Mouse (Mus musculus) embryonic stem cell, embryonic (primary cell): ENCODE measurements around the gene Inha.

Experiments
- CTCF ChIA-PET, 4 experiments: fragments of 300-600 bp in 2 of 4; fragments of 350-600 bp in 2 of 4; sonication (Branson Sonifier 250); formaldehyde crosslinking; loops; one replicate each; lab custom pipeline; 2022; ENCODE audit warnings: inconsistent platforms in 2 of 4; lab: Charles Lee
- POLR2A ChIA-PET, 4 experiments: fragments of 300-600 bp in 2 of 4; fragments of 350-600 bp in 2 of 4; sonication (Branson Sonifier 250); formaldehyde crosslinking; loops; one replicate each; lab custom pipeline; 2022; ENCODE audit warnings: antibody characterized with exemption in 4 of 4, inconsistent platforms in 1 of 4; lab: Charles Lee

The Inha gene

DNA sequence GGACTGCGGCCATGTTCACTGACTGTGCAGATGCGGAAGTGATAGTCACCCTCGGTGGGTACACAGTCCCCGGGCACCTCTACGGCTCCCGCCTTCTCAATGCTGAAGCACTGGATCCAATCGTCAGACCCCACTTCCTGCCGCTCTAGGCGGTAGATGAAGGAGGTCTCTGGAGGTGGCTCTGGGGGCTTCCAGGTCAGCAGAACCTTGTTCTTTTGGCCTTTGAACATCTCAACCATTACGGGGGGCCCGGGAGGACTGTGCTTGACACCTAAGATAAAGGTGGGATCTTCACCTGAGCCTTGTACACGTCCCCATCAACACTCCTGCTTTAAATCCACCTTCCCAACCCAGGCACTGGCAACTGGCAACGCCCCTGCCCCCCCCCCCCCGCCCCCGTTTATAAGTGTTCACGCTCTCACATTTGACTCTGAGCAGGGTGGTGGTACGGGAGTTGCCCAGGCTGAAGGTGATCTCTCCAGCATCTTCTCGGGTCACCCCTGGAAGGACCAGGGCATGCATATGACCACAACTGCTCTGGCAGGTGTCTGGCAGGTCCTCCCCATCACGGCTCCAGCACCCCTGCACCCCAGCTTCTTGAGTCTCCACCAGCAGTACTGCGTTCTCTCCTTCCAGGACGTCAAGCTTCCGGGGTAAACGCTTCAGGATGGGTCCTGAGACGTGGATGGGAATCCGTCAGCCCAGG is 3.8 kb upstream of the Inha start:
- CTCF ChIA-PET, result interaction anchor here in 3 of 4 experiments (0.5 to 3.8 kb wide), 5 partner anchors 8 to 636 kb away, joined by 3 to 11 read pairs (median 5); no protein-coding TSS in a partner anchor
- POLR2A ChIA-PET, result interaction anchor here (0.7 to 4.6 kb wide), 15 partner anchors 8 to 186 kb away, joined by 3 to 19 read pairs (median 3); partner anchors contain the start of genes Chpf (in 1 of the 4), Gmppa (in 1 of the 4) and Tmem198 (in 1 of the 4)

DNA sequence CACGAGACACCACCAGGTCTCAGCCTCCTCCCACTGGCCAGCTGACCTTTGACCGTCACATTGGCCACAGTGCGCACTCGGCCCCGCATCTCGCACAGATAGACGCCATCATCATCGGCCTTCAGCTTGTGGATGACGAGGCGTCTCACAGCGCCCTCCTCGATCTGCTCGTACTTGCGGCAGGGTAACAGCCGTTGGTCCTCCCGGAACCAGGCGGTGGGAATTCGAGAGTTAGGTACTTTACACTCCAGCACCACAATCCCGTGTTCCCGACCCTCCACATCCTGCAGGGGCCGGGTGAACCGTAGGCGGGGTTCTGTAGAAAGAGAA is 3.3 kb upstream of the Inha start:
- ChIA-PET CTCF (interaction anchor here in 3 of 4 experiments (0.5 to 3.8 kb wide), 5 partner anchors 9 to 636 kb away, joined by 3 to 11 read pairs (median 5); no protein-coding TSS in a partner anchor), POLR2A (interaction anchor here (0.7 to 4.6 kb wide), 14 partner anchors 8 to 186 kb away, joined by 3 to 19 read pairs (median 3); partner anchors contain the start of genes Chpf (in 1 of the 4), Gmppa (in 1 of the 4) and Tmem198 (in 1 of the 4))

GRCm38 (mm10) chr1:75504256-75505045 is 2.4 kb upstream of the Inha start:
- ChIA-PET POLR2A (interaction anchor here in 3 of 4 experiments (0.9 to 4.6 kb wide), 14 partner anchors 9 to 187 kb away, joined by 3 to 19 read pairs (median 4); partner anchors contain the start of genes Chpf (in 1 of the 3), Gmppa (in 1 of the 3), Stk11ip (in 1 of the 3) and Tmem198 (in 1 of the 3)), CTCF (interaction anchor here in 3 of 4 experiments (1.1 to 3.8 kb wide), 3 partner anchors 10 to 47 kb away, joined by 3 to 11 read pairs (median 5); no protein-coding TSS in a partner anchor)

DNA sequence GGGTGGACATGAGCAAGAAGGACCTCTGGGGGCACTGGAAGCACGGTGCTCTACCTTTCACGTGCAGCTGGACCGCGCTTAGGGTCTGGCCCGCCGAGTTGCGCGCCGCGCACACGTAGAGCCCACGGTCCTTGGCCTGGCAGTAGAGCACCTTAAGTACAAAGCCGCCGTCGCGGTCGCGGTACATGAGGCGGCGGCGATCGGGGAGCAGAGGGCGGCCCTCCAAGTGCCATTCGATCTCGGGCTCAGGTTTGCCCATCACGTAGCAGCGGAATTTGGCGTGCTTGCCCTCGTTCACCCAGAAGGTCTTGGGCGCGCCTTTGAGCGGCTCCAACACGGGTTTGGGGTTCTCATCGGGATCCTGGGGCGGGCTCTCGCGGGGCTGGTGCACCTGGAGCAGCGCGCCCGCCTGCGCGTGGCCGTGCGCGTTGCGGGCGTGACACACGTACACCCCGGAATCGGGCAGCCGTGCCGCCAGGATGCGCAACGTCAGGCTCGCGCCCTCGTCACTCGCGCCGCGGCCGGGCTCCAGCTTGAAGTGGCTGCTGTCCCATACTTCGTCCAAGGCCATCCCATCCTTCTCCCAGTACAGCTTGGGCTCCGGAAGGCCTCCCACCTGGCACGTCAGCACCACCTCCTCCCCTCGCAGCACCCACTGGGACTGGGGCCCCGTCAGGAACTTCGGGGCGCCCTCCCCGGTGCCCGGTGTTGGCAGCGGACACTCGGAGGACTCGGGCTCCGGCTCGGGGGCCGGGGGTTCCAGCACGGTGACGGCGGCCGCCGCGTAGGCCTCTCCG is 1.5 kb upstream of the Inha start:
- CTCF ChIA-PET, result interaction anchor here in 3 of 4 experiments (0.5 to 3.8 kb wide), 6 partner anchors 11 to 92 kb away, joined by 3 to 11 read pairs (median 3); partner anchors contain the start of gene Stk11ip (in 1 of the 3)
- POLR2A ChIA-PET, result interaction anchor here in 3 of 4 experiments (1.0 to 4.6 kb wide), 18 partner anchors 9 to 188 kb away, joined by 3 to 19 read pairs (median 6); partner anchors contain the start of genes Chpf (in 2 of the 3), Stk11ip (in 2 of the 3), Tmem198 (in 2 of the 3) and Dnpep (in 1 of the 3)

GRCm38 (mm10) chr1:75505956-75506831 is 683 bp upstream of the Inha start, which contains the start of gene Obsl1:
TSS of gene Obsl1 (minus strand) at chr1:75506452.
- CTCF ChIA-PET, result interaction anchor here (0.6 to 3.8 kb wide), 9 partner anchors 11 to 1458 kb away, joined by 3 to 11 read pairs (median 3); partner anchors contain the start of gene Stk11ip (in 1 of the 4)
- POLR2A ChIA-PET, result interaction anchor here (0.5 to 4.6 kb wide), 22 partner anchors 9 to 189 kb away, joined by 3 to 19 read pairs (median 6); partner anchors contain the start of genes Chpf (in 3 of the 4), Tmem198 (in 3 of the 4), Stk11ip (in 2 of the 4) and Dnpep (in 1 of the 4)

DNA sequence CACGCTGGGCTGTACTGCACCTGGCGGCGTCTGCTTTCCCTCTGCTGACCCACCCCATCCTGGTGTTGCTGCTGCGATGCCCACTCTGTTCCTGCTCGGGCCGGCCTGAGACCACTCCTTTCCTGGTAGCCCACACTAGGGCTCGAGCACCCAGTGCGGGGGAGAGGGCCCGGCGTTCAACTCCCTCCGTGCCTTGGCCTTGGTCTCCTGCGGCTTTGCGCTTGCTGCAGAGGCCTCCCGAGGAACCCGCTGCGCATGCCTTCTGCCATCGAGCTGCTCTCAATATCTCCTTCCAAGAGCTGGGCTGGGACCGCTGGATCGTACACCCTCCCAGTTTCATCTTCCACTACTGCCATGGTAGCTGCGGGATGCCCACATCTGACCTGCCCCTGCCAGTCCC is 2.7 kb downstream of the Inha start:
- CTCF ChIA-PET, result interaction anchor here in 3 of 4 experiments (0.6 to 1.3 kb wide), 3 partner anchors 11 to 1919 kb away, joined by 3 read pairs; no protein-coding TSS in a partner anchor
- POLR2A ChIA-PET, result interaction anchor here in 2 of 4 experiments (0.9 to 2.8 kb wide), 7 partner anchors 8 to 110 kb away, joined by 3 to 11 read pairs (median 5); partner anchors contain the start of genes Chpf (in 1 of the 2), Stk11ip (in 1 of the 2) and Tmem198 (in 1 of the 2)

- POLR2A ChIA-PET, result interaction anchor here in 2 of 4 experiments (0.7 to 2.8 kb wide), 5 partner anchors 11 to 693 kb away, joined by 3 to 11 read pairs (median 3); partner anchors contain the start of genes Chpf (in 1 of the 2), Stk11ip (in 1 of the 2) and Tmem198 (in 1 of the 2)
- CTCF ChIA-PET, result interaction anchor here in 2 of 4 experiments (0.6 to 1.3 kb wide), 3 partner anchors 31 to 1918 kb away, joined by 3 read pairs; partner anchors contain the start of genes Chpf (in 1 of the 2) and Tmem198 (in 1 of the 2)
Observed at GRCm38 (mm10) chr1:75510154-75510553, 3.3 kb downstream of the Inha start.

DNA sequence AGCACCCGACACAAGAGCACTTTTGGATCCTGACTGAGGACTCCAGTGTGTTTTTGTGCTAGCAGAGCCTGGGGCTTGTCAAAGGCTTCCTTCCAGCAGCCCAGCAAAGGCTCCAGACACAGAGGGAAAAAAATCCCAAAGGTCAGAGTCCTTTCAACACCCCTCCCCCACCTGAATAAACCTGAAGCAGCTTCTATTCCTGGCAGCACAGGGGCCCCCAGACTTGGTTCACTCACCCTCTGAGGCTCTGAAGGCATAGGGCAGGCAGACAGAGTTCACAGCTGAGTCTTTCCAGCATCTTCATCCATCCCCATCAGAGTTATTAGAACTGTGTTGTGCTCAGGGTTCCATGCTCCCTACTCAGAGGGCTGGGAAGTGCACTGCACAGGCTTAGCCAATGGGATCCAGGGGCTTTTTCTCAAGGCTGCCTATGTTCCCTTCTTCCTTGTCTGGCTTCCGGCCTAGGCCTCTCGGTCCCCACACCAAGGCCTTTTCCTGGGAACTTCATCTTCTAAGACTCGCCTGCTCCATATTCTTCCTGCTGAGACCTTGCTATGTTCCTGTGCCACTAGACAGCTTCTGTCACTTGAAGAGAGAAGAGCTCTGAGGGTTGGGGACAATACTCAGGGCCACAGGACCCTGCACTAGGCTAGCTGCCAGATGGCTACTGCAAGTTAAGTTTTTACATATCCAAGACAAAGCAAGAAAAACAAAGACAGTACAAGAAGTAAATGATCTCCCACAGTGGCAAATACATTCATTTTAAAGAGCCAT is 4.7 kb downstream of the Inha start:
- ChIA-PET CTCF (interaction anchor here in 3 of 4 experiments (0.6 to 1.5 kb wide), 7 partner anchors 17 to 1924 kb away, joined by 3 to 6 read pairs (median 3); partner anchors contain the start of gene Slc4a3 (in 1 of the 3)), POLR2A (interaction anchor here (0.5 to 2.0 kb wide), 14 partner anchors 8 to 1544 kb away, joined by 3 to 8 read pairs (median 3); partner anchors contain the start of genes Stk11ip (in 3 of the 4), Chpf (in 2 of the 4), Tmem198 (in 2 of the 4) and Gmppa (in 1 of the 4))

GRCm38 (mm10) chr1:75512550-75512949 is 5.7 kb downstream of the Inha start:
- ChIA-PET POLR2A (interaction anchor here in 2 of 4 experiments (1.0 to 2.0 kb wide), 4 partner anchors 8 to 33 kb away, joined by 3 to 8 read pairs (median 4); partner anchors contain the start of genes Stk11ip (in 2 of the 2), Chpf (in 1 of the 2) and Tmem198 (in 1 of the 2)), CTCF (interaction anchor here (0.6 to 1.5 kb wide), 6 partner anchors 14 to 1924 kb away, joined by 3 read pairs; partner anchors contain the start of gene Slc4a3 (in 1 of the 4))

GRCm38 (mm10) chr1:75516703-75517380 is 10.0 kb downstream of the Inha start:
- POLR2A ChIA-PET, result interaction anchor here in 1 of 4 experiments (1.4 to 2.3 kb wide), 3 partner anchors 8 to 29 kb away, joined by 3 to 9 read pairs (median 6); partner anchors contain the start of gene Slc4a3
- CTCF ChIA-PET, result interaction anchor here in 2 of 4 experiments (0.6 to 0.9 kb wide), 2 partner anchors 42 to 72 kb away, joined by 3 to 10 read pairs; no protein-coding TSS in a partner anchor

GRCm38 (mm10) chr1:75517984-75518383 is 11.1 kb downstream of the Inha start:
- POLR2A ChIA-PET, result interaction anchor here in 3 of 4 experiments (0.5 to 2.3 kb wide), 19 partner anchors 9 to 1889 kb away, joined by 3 to 10 read pairs (median 4); partner anchors contain the start of genes Inha (in 3 of the 3), Obsl1 (in 3 of the 3), Chpf (in 1 of the 3) and Slc4a3 (in 1 of the 3)

GRCm38 (mm10) chr1:75518427-75518826 is 11.6 kb downstream of the Inha start:
- CTCF ChIA-PET, result interaction anchor here in 3 of 4 experiments (0.6 to 1.0 kb wide), 5 partner anchors 11 to 119 kb away, joined by 3 to 5 read pairs (median 4); no protein-coding TSS in a partner anchor
- POLR2A ChIA-PET, result interaction anchor here in 3 of 4 experiments (0.5 to 2.3 kb wide), 18 partner anchors 9 to 1889 kb away, joined by 3 to 10 read pairs (median 4); partner anchors contain the start of genes Inha (in 3 of the 3), Obsl1 (in 3 of the 3), Chpf (in 1 of the 3) and Slc4a3 (in 1 of the 3)

More at GRCm38 (mm10) chr1:75517984-75518383, 11.1 kb downstream of the Inha start:
- CTCF ChIA-PET, result interaction anchor here (0.6 to 1.0 kb wide), 8 partner anchors 10 to 180 kb away, joined by 3 to 10 read pairs (median 4); partner anchors contain the start of genes Chpf (in 1 of the 4) and Tmem198 (in 1 of the 4)

DNA sequence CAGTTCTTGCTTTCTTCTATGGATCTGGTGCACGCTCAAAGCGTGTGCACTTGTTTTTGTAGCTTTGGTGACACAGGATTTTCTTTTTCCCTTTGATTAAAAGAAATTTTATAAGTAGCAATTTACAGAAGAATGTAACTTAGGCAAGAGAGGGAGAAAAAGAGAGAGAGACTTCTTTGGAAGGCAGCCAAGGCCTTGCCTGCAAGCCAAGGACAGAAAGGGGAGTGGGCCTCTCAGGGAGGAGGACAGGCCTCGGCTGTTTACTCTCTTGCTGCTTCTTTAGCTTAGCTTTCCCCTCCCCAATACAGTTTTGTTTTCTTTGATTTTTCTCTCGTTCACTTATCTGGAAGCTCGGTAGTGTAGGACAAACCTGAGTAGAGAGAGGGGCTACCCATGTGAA is 12.7 kb downstream of the Inha start:
- POLR2A ChIA-PET, result interaction anchor here in 1 of 4 experiments (2.1 kb wide), 1 partner anchor 14 kb away, joined by 9 read pairs; the partner anchor contains the start of genes Inha and Obsl1
- CTCF ChIA-PET, result no interaction called here
